Comparison of ENCODE assay signal across 29 mouse cellular contexts in the genomic region with DNA sequence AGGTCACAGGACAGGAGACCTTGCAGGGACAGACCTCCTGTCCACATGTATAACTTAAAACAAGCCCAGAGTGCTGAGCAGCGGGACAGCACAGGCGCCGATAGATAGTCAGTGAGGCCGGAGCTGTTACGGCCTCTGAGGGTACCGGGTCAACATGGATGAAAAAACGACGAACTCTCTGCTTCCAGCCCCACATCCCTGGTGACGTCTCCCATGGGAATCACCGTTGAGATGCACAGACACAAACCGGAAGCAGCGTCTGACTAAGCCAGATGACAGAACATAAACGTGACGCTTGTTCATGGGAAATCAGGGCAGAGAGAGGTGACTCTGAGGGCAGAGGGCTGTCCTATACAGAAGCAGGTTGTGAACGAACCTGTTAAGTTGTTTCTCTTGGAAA.
DNase-seq lines count a peak whose midpoint lies in the region; ATAC-seq and TF ChIP-seq lines count a peak whose summit lies in the region.
"Had no signal": no experiment of that assay in that cellular context is flagged by ENCODE, and none has a peak within 500 bp of the region (broad histone marks: within the 10 kb centered on the region; RNA-seq: fewer than 3 reads in every experiment).

No protein-coding gene starts in this region.

- no peak for TF ChIP-seq POLR2A in cerebellum, adult 2 months (IDR thresholded peaks at IDR 0.05; ENCODE audit: borderline replicate concordance, insufficient read depth, low read length)

- ATAC-seq in lung, embryonic 14.5 days (ENCODE audit: insufficient read depth) = no peak
- no peak for ATAC-seq in lung, postnatal 0 days
- ATAC-seq: forebrain, embryonic 14.5 days; forebrain, postnatal 0 days; hindbrain, postnatal 0 days; inflammation-experienced regulatory T-cells, adult 6 months; intestine, embryonic 16.5 days; Patski had no signal

- no peak overlapping the region for H3K4me3 ChIP-seq in lung, embryonic 14.5 days (ENCODE audit: low read depth, low read length)
- no peak overlapping the region for H3K4me3 ChIP-seq in lung, postnatal 0 days (ENCODE audit: low read depth, low read length)
- H3K4me3 ChIP-seq in cerebellum, adult 2 months (replicated peaks; ENCODE audit: insufficient read depth, low read depth, low read length) = no peak overlapping the region
- H3K4me3 ChIP-seq: embryonic facial prominence, embryonic 12.5 days; embryonic facial prominence, embryonic 15.5 days; gastrocnemius, adult 2 months; heart, embryonic 12.5 days; heart, embryonic 15.5 days had no signal

- no peak overlapping the region for H3K27ac ChIP-seq in lung, embryonic 14.5 days (ENCODE audit: low read depth)
- no peak overlapping the region for H3K27ac ChIP-seq in lung, postnatal 0 days (ENCODE audit: low read length)
- no peak overlapping the region for H3K27ac ChIP-seq in cerebellum, adult 2 months (ENCODE audit: insufficient read depth, low read length)
- H3K27ac ChIP-seq: embryonic facial prominence, embryonic 12.5 days; embryonic facial prominence, embryonic 15.5 days; gastrocnemius, adult 2 months; heart, embryonic 15.5 days; hindbrain, embryonic 14.5 days; hindbrain, postnatal 0 days had no signal

- no peak for TF ChIP-seq CTCF in lung, embryonic 14.5 days (IDR thresholded peaks at IDR 0.05; ENCODE audit: low read depth)
- TF ChIP-seq CTCF in lung, postnatal 0 days (IDR thresholded peaks at IDR 0.05) = no peak
- no peak for TF ChIP-seq CTCF in cerebellum, adult 2 months (IDR thresholded peaks at IDR 0.05; ENCODE audit: borderline replicate concordance, insufficient read depth, low read depth, low read length)

- H3K27me3 ChIP-seq in lung, embryonic 14.5 days (ENCODE audit: insufficient read depth, low read length) = no peaks in the 10 kb centered on the region
- no peaks in the 10 kb centered on the region for H3K27me3 ChIP-seq in lung, postnatal 0 days (replicated peaks; ENCODE audit: insufficient read depth, low read length)
- no peaks in the 10 kb centered on the region for H3K27me3 ChIP-seq in cerebellum, adult 2 months (ENCODE audit: control insufficient read depth, insufficient read depth, low read length)
- H3K27me3 ChIP-seq: embryonic facial prominence, embryonic 12.5 days; embryonic facial prominence, embryonic 15.5 days; heart, embryonic 12.5 days; heart, embryonic 15.5 days; Patski had no signal

- no peak overlapping the region for H3K9ac ChIP-seq in lung, embryonic 14.5 days
- no peak overlapping the region for H3K9ac ChIP-seq in lung, postnatal 0 days (replicated peaks; ENCODE audit: low read depth)
- H3K9ac ChIP-seq: embryonic facial prominence, embryonic 12.5 days; embryonic facial prominence, embryonic 15.5 days; forebrain, postnatal 0 days; heart, embryonic 12.5 days; heart, embryonic 15.5 days; hindbrain, embryonic 14.5 days had no signal

- H3K36me3 ChIP-seq in lung, embryonic 14.5 days (ENCODE audit: insufficient read depth) = no peaks in the 10 kb centered on the region
- no peaks in the 10 kb centered on the region for H3K36me3 ChIP-seq in lung, postnatal 0 days (ENCODE audit: insufficient read depth, low read length)
- H3K36me3 ChIP-seq: embryonic facial prominence, embryonic 12.5 days; embryonic facial prominence, embryonic 15.5 days; heart, embryonic 12.5 days; heart, embryonic 15.5 days had no signal

- H3K4me1 ChIP-seq in lung, embryonic 14.5 days (ENCODE audit: insufficient read depth) = no peaks in the 10 kb centered on the region
- no peaks in the 10 kb centered on the region for H3K4me1 ChIP-seq in lung, postnatal 0 days (ENCODE audit: insufficient read depth, low read depth, low read length)
- H3K4me1 ChIP-seq in cerebellum, adult 2 months (ENCODE audit: control insufficient read depth, insufficient read depth, low read length) = peaks cover 5% of the 10 kb centered on the region; the same call in 1 of the 2 replicates
- H3K4me1 ChIP-seq: embryonic facial prominence, embryonic 15.5 days had no signal

- no peaks in the 10 kb centered on the region for H3K9me3 ChIP-seq in lung, embryonic 14.5 days (ENCODE audit: low read depth, low read length)
- no peaks in the 10 kb centered on the region for H3K9me3 ChIP-seq in lung, postnatal 0 days (ENCODE audit: low read length)
- H3K9me3 ChIP-seq: embryonic facial prominence, embryonic 12.5 days; embryonic facial prominence, embryonic 15.5 days; heart, embryonic 12.5 days; heart, embryonic 15.5 days had no signal

- H3K4me2 ChIP-seq in lung, embryonic 14.5 days = no peak overlapping the region
- H3K4me2 ChIP-seq in lung, postnatal 0 days (replicated peaks; ENCODE audit: low read depth, low read length) = no peak overlapping the region
- H3K4me2 ChIP-seq: embryonic facial prominence, embryonic 12.5 days; embryonic facial prominence, embryonic 15.5 days; heart, embryonic 12.5 days; heart, embryonic 15.5 days; hindbrain, embryonic 14.5 days had no signal

- WGBS in lung, embryonic 14.5 days = 51% methylated on average over 15 of the region's 15 CpGs
- WGBS in lung, postnatal 0 days = 49% methylated on average over 15 of the region's 15 CpGs
- WGBS in cerebellum, adult 2 months = 77% methylated on average over 15 of the region's 15 CpGs

- peak; percentile 52 for DNase-seq in embryo, embryonic 10 days (ENCODE audit: low spot score)
- DNase-seq in embryo, embryonic 9.5 days (ENCODE audit: extremely low spot score) = no peak
- DNase-seq in lung, embryonic 14.5 days = peak; percentile 19
- no peak for DNase-seq in lung, postnatal 0 days (ENCODE audit: low spot score)
- peak; percentile 39 for DNase-seq in embryo, embryonic 10.5 days (ENCODE audit: low spot score)
- DNase-seq in mesoderm, embryonic 11.5 days (ENCODE audit: low read depth, low spot score) = peak; percentile 65
- no peak for DNase-seq in cerebellum, adult 2 months
- no peak for DNase-seq in left cerebral cortex, adult 8-10 months (ENCODE audit: low spot score in 2 of 2)
- DNase-seq: adrenal gland, adult 2 months; adrenal gland, postnatal 14 days; cerebellum, adult 18-20 months; cerebellum, adult 9-11 months; cerebellum, postnatal 25 days; forebrain, postnatal 0 days; gastrocnemius, adult 2 months; gastrocnemius, postnatal 14 days; heart, adult 18-20 months; heart, postnatal 10 days; heart, postnatal 4 days had no signal

- TF ChIP-seq EP300 in lung, postnatal 0 days (IDR thresholded peaks at IDR 0.05) = no peak

Comparison
In these comparisons a context has a peak if more than half of its experiments do, and no peak if none do; other contexts are left out.
1. DNase-seq: peak in embryo, embryonic 10 days (single experiment), lung, embryonic 14.5 days (single experiment), embryo, embryonic 10.5 days (single experiment) and mesoderm, embryonic 11.5 days (single experiment); none in embryo, embryonic 9.5 days (single experiment), lung, postnatal 0 days (single experiment), cerebellum, adult 2 months (0 of 2) and left cerebral cortex, adult 8-10 months (0 of 2).